Mouse (Mus musculus) heart, postnatal 0 days (tissue): ENCODE data around the gene Pkd1l3. TPM values are rescaled to one million over a fixed set of nuclear protein-coding genes. Genes with fewer than 3 reads are reported as not detected.

Experiments
- ATAC-seq: fragments of 200-750 bp; cut with Nextera tagmentation; 2 replicates; pipeline ENCODE4 v1.8.0; 2017; ENCODE audit warnings: low read depth, moderate number of reproducible peaks, moderate library complexity; ENCODE audit not compliant: insufficient read depth
- DNase-seq: peaks from one replicate; pipeline ENCODE4 v3.0.0-alpha.2; 2016; ENCODE audit warnings: low spot score
- H3K27ac ChIP-seq: fragments of 300-500 bp; sonication (generic); 2 replicates; pipeline ENCODE4 v1.5.1; 2014; ENCODE audit warnings: low read depth, mild to moderate bottlenecking
- H3K27me3 ChIP-seq: fragments of 300-500 bp; sonication (generic); 2 replicates; pipeline ENCODE4 v1.6.1; 2014; ENCODE audit warnings: low read length, mixed read lengths; ENCODE audit not compliant: control insufficient read depth, insufficient read depth
- H3K36me3 ChIP-seq: fragments of 300-500 bp; sonication (generic); replicated peaks from 2 replicates; pipeline ENCODE4 v1.6.1; 2014; ENCODE audit warnings: low read length, mixed read lengths; ENCODE audit not compliant: control insufficient read depth, insufficient read depth
- H3K4me1 ChIP-seq: fragments of 300-500 bp; sonication (generic); 2 replicates; pipeline ENCODE4 v1.6.1; 2014; ENCODE audit warnings: antibody characterized with exemption; ENCODE audit not compliant: control insufficient read depth, insufficient read depth
- H3K4me2 ChIP-seq: fragments of 300-500 bp; sonication (generic); 2 replicates; pipeline ENCODE4 v1.6.1; 2014; ENCODE audit warnings: low read depth, mild to moderate bottlenecking, low read length, moderate library complexity
- H3K4me3 ChIP-seq: fragments of 300-500 bp; sonication (generic); 2 replicates; pipeline ENCODE4 v1.5.1; 2014; ENCODE audit warnings: low read depth, low read length
- H3K9ac ChIP-seq: fragments of 300-500 bp; sonication (generic); replicated peaks from 2 replicates; pipeline ENCODE4 v1.6.1; 2014; ENCODE audit warnings: low read depth, low read length, mixed read lengths
- H3K9me3 ChIP-seq: fragments of 300-500 bp; sonication (generic); replicated peaks from 2 replicates; pipeline ENCODE4 v1.6.1; 2016; ENCODE audit warnings: low read length; ENCODE audit not compliant: control insufficient read depth
- CTCF ChIP-seq: IDR thresholded peaks from 2 replicates; pipeline ENCODE4 v1.5.1; 2016; ENCODE audit warnings: antibody characterized with exemption, control low read depth, low read depth
- EP300 ChIP-seq: IDR thresholded peaks from 2 replicates; pipeline ENCODE4 v1.6.1; 2016; ENCODE audit warnings: antibody characterized with exemption, low read depth
- WGBS: fragments of 180-500 bp; shearing (Covaris S2); extraction: QIAGEN DNeasy Blood & Tissue Kit; methylation state at CpG from one replicate; pipeline ENCODE4 v1.1.7; 2014; 5-methylcytosine and 5-hydroxymethylcytosine counted together
- polyA plus RNA-seq: library from polyadenylated mRNA; unstranded; fragments of >200 nt; fragmentation: Nextera tagmentation; extraction: Ambion mirVana; gene quantifications from 2 replicates; pipeline ENCODE4 v1.2.1, GENCODE M21; 2015
- total RNA-seq: library from RNA; depleted of rRNA; stranded (reverse); fragments of >200 nt; gene quantifications from 2 replicates; pipeline ENCODE4 v1.2.3, GENCODE M21; 2014; ENCODE audit warnings: low replicate concordance

Pkd1l3 gene
- total and polyA plus RNA-seq, 2 experiments from 2014 or later, result 0.01 to 0.15 TPM

DNA sequence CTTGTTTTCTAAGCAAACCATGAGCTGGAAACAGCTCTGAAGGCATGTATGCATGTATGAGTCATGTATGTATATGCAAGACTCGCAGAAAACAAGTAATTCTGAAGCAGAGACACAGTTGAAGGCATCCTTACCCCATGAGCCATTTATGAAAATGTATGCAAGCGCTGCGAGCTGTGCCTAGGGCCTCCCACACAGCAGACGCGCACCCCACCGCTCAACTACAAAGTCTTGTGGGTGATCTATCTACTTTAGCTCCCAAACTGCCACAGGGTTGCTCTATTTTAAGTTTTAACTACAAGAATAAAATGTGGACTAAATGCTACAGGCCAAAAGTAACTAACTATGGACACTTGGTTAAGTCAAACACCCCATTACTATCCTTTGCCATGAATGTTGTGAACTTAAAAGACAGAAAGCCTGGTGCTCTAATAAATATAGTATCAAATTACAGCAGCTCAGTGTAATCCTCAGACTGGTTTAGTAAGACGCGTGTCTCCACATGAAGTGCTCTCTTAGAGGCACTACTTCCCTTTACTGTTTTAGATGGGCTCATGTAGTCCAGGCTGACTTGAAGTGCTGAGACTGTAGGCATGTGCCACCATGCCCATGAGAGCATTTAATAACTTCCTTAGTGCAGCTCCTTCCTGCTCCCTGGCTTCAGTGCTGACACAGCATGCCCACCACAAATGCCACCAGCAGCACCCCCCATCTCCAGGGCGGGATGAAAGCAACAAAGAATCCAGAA is 61.8 kb downstream of the Pkd1l3 start:
- Histone ChIP-seq H3K9me3 (no peaks in the 10 kb centered on the region), H3K4me3 (no peak overlapping the region), H3K9ac (no peak overlapping the region), H3K27me3 (no peaks in the 10 kb centered on the region), H3K36me3 (peaks cover 96% of the 10 kb centered on the region), H3K27ac (no peak overlapping the region), H3K4me2 (no peak overlapping the region), H3K4me1 (no peaks in the 10 kb centered on the region)
- TF ChIP-seq CTCF (no peak), EP300 (no peak)
- 96% methylated on average over 9 of the region's 9 CpGs for WGBS
- DNase-seq (no peak), ATAC-seq (no peak)

DNA sequence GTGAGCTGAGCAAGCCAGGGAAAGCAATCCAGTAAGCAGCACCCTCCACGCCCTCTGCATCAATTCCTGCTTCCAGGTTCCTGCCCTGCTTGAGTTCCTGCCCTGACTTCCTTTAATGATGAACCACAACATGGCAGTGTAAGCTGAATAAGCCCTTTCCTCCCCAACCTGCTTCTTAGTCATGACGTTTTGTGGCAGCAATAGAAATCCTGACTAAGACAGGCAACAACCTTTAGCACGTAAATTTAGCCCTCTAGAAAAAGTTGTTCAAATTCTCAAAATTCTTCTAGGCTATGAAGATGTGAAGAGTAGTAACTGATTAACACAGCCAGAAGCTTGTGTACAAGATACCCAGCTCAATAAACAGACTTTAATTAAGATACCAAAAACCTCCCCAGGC is 67.2 kb downstream of the Pkd1l3 start:
- Histone ChIP-seq H3K9me3 (no peaks in the 10 kb centered on the region), H3K36me3 (peaks cover 61% of the 10 kb centered on the region), H3K4me1 (peaks cover 3% of the 10 kb centered on the region; the same call in 1 of the 2 replicates), H3K27me3 (no peaks in the 10 kb centered on the region), H3K9ac (no peak overlapping the region), H3K4me3 (no peak overlapping the region), H3K27ac (no peak overlapping the region), H3K4me2 (no peak overlapping the region)
- no peak for TF ChIP-seq EP300
- DNase-seq (no peak), ATAC-seq (no peak)
- WGBS, result 73% methylated on average over 3 of the region's 3 CpGs

DNA sequence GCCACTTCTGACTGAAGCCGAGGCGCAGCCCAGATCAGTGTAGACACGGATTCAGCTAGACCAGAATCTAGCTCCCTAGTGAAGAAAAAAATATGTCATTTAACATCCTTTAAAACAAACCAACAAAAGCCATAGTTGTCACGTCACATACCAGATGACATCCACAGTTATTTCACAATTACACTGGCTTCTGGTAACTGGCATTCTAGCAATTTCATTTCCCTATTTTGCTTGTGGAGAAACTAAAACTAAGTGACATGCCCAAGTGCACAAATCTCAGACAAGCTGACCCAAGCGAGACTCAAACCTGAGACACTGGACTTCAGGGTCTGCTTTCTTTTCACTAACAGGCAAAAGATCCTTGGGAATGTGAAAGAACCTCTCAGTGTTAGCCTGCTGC is 67.8 kb downstream of the Pkd1l3 start:
- no peak for ATAC-seq
- TF ChIP-seq CTCF, result no peak
- TF ChIP-seq EP300, result no peak
- 92% methylated on average over 5 of the region's 5 CpGs for WGBS
- no peak overlapping the region for H3K9ac ChIP-seq
- H3K27me3 ChIP-seq, result no peaks in the 10 kb centered on the region
- DNase-seq, result no peak
- peaks cover 55% of the 10 kb centered on the region for H3K36me3 ChIP-seq
- no peak overlapping the region for H3K4me3 ChIP-seq
- H3K4me1 ChIP-seq, result peaks cover 5% of the 10 kb centered on the region; the same call in 1 of the 2 replicates
- no peaks in the 10 kb centered on the region for H3K9me3 ChIP-seq
- H3K27ac ChIP-seq, result no peak overlapping the region
- no peak overlapping the region for H3K4me2 ChIP-seq

DNA sequence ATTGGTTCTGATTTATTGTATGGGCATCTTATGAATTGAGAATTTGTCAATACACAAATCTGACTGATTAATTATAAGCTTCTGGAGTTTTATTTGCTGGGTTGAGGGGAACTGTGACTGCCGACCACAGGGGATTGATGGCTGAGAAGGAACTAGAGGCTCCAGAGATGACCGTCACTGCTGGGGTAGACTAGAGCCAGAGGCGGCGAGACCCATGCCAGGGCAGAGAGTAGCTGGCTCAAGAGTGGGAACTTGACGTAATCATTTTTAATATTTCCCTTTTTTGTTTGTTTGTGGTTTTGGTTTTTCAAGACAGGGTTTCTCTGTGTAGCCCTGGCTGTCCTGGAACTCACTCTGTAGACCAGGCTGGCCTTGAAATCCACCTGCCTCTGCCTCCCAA is 72.9 kb downstream of the Pkd1l3 start:
- H3K4me2 ChIP-seq, result no peak overlapping the region
- no peak overlapping the region for H3K27ac ChIP-seq
- no peaks in the 10 kb centered on the region for H3K27me3 ChIP-seq
- DNase-seq (no peak), ATAC-seq (no peak)
- no peaks in the 10 kb centered on the region for H3K9me3 ChIP-seq
- peaks cover 21% of the 10 kb centered on the region for H3K4me1 ChIP-seq
- TF ChIP-seq CTCF (no peak), EP300 (no peak)
- 80% methylated on average over 5 of the region's 5 CpGs for WGBS
- no peak overlapping the region for H3K9ac ChIP-seq
- H3K4me3 ChIP-seq, result no peak overlapping the region
- peaks cover 7% of the 10 kb centered on the region for H3K36me3 ChIP-seq

DNA sequence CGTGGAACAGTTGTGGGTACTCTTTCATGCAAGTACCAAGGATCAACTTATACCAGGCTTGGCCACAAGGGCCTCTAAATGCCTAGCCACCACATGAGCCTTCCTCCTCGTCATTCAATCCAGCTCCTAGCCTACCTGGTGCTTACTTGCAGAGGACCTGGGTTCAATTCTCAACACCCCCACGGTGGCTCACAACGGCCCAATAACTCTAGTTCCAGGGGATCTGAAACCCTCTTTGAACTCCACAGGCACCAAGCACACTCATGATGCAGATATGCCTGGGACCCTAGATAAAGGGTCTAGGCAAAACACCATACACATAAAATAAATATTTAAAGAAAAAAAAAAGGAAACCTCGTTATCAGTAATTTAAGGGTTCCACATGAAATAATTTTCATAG is 77.5 kb downstream of the Pkd1l3 start:
- TF ChIP-seq CTCF (no peak), EP300 (no peak)
- Histone ChIP-seq H3K4me1 (peaks cover 25% of the 10 kb centered on the region), H3K9me3 (no peaks in the 10 kb centered on the region), H3K36me3 (no peaks in the 10 kb centered on the region), H3K27ac (no peak overlapping the region), H3K27me3 (no peaks in the 10 kb centered on the region), H3K4me3 (peak overlapping the region; percentile 95), H3K4me2 (peak overlapping the region; percentile 83), H3K9ac (peak overlapping the region; percentile 92; the same call in 1 of the 2 replicates)
- WGBS, result 39% methylated on average over 5 of the region's 5 CpGs
- DNase-seq (no peak), ATAC-seq (no peak)
